Mouse (Mus musculus): Measurements from ENCODE around the gene Gas2.

Gas2 gene

GRCm38 (mm10) chr7:51986909-51987308 lies 125.1 kb downstream of the Gas2 start:
- H3K36me3 ChIP-seq (ENCODE audit: insufficient read depth, low read length), result no peaks in the 10 kb centered on the region
- no peaks in the 10 kb centered on the region for H3K4me1 ChIP-seq (replicated peaks; ENCODE audit: low read depth, low read length)
- no peaks in the 10 kb centered on the region for H3K27me3 ChIP-seq (ENCODE audit: insufficient read depth, low read length)
- H3K4me3 ChIP-seq (replicated peaks; ENCODE audit: low read length), result no peak overlapping the region
- TF ChIP-seq NANOG (IDR thresholded peaks at IDR 0.05; ENCODE audit: borderline replicate concordance, low read length) (no peak), CTCF (conservative IDR thresholded peaks at IDR 0.05; ENCODE audit: low read length) (no peak), POU5F1 (IDR thresholded peaks at IDR 0.05; ENCODE audit: borderline replicate concordance, low read length) (no peak)
- H3K9me3 ChIP-seq (ENCODE audit: low read length), result no peaks in the 10 kb centered on the region

DNA sequence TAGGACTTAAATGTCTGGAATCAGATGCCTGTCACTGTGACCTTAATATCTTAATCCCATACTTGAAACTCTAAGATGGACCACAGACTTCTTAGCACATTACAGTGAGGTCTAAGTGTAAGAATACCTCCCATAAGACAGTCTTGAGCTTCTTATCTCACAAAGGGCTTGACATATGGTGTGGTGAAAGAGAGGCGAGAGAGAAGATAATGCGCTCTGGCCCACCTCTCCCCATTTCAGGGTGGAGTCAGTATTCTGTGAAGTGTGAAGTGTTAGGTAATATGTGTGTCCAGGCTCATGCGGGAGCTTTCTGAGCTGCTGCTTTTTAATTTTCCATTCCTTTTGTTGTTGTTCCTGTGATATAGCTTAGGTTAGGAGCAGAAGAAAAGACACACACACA lies 129.2 kb downstream of the Gas2 start:
- H3K27me3 ChIP-seq (ENCODE audit: insufficient read depth, low read length), result no peaks in the 10 kb centered on the region
- no peak overlapping the region for H3K4me3 ChIP-seq (replicated peaks; ENCODE audit: low read length)
- H3K36me3 ChIP-seq (ENCODE audit: insufficient read depth, low read length), result no peaks in the 10 kb centered on the region
- no peaks in the 10 kb centered on the region for H3K4me1 ChIP-seq (replicated peaks; ENCODE audit: low read depth, low read length)
- H3K9me3 ChIP-seq (ENCODE audit: low read length), result no peaks in the 10 kb centered on the region
- TF ChIP-seq POU5F1 (IDR thresholded peaks at IDR 0.05; ENCODE audit: borderline replicate concordance, low read length) (no peak), CTCF (conservative IDR thresholded peaks at IDR 0.05; ENCODE audit: low read length) (no peak), NANOG (IDR thresholded peaks at IDR 0.05; ENCODE audit: borderline replicate concordance, low read length) (no peak)

DNA sequence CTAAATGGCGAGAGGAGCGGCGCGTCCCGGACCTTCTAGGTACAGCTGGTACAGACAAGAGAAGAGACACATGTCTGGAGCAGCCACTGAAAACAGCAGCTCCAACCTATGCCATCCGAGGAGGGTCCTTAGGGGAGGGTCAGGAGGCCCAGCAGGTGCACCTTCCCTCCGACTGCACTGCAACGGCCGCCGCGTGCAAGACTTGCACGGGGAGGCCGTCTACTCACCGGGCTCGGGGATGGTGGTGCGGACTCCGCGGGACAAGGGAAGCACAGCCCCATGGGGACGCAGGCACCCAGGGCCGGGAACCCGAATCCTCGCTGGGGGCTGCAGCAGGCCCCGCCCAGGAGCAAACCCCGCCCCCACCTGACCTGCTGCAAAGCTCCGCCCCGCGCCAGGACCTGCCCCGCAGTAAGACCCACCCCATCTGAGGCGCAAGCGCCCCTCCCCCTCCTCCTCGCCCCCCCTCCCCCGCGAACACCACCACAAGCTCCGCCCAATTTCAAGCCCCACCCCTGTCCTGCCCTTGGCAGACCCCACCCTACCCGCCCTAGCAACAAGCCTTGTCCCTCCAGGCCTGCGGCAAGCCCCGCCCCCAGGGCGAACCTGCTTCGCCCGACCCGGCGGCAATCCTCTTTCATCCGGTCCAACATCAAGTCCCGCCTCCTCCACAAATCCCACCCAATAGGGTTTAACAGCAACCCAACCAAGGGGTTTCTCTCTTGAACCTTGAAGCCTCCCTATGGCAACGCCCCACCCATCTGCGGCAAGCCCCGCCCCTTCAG lies 143.9 kb downstream of the Gas2 start, which contains the start of gene Svip:
Gene Svip (minus strand): TSS at position 508 of the 785 bp plus-strand sequence.
- H3K4me3 ChIP-seq (replicated peaks; ENCODE audit: low read length), result peak within 1 kb of the TSS; percentile 87
- TF ChIP-seq CTCF (conservative IDR thresholded peaks at IDR 0.05; ENCODE audit: low read length) (no peak), NANOG (IDR thresholded peaks at IDR 0.05; ENCODE audit: borderline replicate concordance, low read length) (no peak), POU5F1 (IDR thresholded peaks at IDR 0.05; ENCODE audit: borderline replicate concordance, low read length) (no peak)
- H3K9me3 ChIP-seq (ENCODE audit: low read length), result no peaks in the 10 kb centered on the region
- H3K27me3 ChIP-seq (ENCODE audit: insufficient read depth, low read length), result no peaks in the 10 kb centered on the region
- peaks cover 29% of the 10 kb centered on the region for H3K4me1 ChIP-seq (replicated peaks; ENCODE audit: low read depth, low read length)
- H3K36me3 ChIP-seq (ENCODE audit: insufficient read depth, low read length), result 0 out of 2 replicates have a peak, but pooled peaks cover 5% of the 10 kb centered on the region

DNA sequence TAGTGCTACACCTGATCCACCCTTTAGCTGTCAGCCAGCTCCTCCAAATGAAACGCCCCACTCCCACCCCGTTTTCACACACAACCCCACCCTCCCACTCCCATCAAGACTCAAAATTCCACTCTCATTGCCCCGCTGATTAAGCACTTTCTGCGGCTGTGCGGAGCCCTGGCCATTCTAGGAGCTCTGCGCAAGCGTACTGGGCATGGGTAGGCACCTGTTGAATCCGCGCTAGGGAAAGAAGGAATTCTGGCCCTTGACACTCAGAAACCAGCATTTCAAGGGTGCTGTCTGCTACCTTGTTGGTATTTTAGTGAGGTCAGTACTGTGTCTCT lies 144.4 kb downstream of the Gas2 start:
- peaks cover 29% of the 10 kb centered on the region for H3K4me1 ChIP-seq (replicated peaks; ENCODE audit: low read depth, low read length)
- H3K27me3 ChIP-seq (ENCODE audit: insufficient read depth, low read length), result no peaks in the 10 kb centered on the region
- H3K9me3 ChIP-seq (ENCODE audit: low read length), result no peaks in the 10 kb centered on the region
- TF ChIP-seq CTCF (conservative IDR thresholded peaks at IDR 0.05; ENCODE audit: low read length) (no peak), POU5F1 (IDR thresholded peaks at IDR 0.05; ENCODE audit: borderline replicate concordance, low read length) (no peak), NANOG (IDR thresholded peaks at IDR 0.05; ENCODE audit: borderline replicate concordance, low read length) (no peak)
- peak overlapping the region; percentile 74 for H3K4me3 ChIP-seq (replicated peaks; ENCODE audit: low read length)
- 0 out of 2 replicates have a peak, but pooled peaks cover 5% of the 10 kb centered on the region for H3K36me3 ChIP-seq (ENCODE audit: insufficient read depth, low read length)

GRCm38 (mm10) chr7:52007138-52007537 lies 145.3 kb downstream of the Gas2 start:
- no peaks in the 10 kb centered on the region for H3K9me3 ChIP-seq (ENCODE audit: low read length)
- H3K36me3 ChIP-seq (ENCODE audit: insufficient read depth, low read length), result 0 out of 2 replicates have a peak, but pooled peaks cover 4% of the 10 kb centered on the region
- H3K4me3 ChIP-seq (replicated peaks; ENCODE audit: low read length), result no peak overlapping the region
- H3K4me1 ChIP-seq (replicated peaks; ENCODE audit: low read depth, low read length), result peaks cover 27% of the 10 kb centered on the region
- TF ChIP-seq NANOG (IDR thresholded peaks at IDR 0.05; ENCODE audit: borderline replicate concordance, low read length) (no peak), POU5F1 (IDR thresholded peaks at IDR 0.05; ENCODE audit: borderline replicate concordance, low read length) (no peak), CTCF (conservative IDR thresholded peaks at IDR 0.05; ENCODE audit: low read length) (no peak)
- no peaks in the 10 kb centered on the region for H3K27me3 ChIP-seq (ENCODE audit: insufficient read depth, low read length)

DNA sequence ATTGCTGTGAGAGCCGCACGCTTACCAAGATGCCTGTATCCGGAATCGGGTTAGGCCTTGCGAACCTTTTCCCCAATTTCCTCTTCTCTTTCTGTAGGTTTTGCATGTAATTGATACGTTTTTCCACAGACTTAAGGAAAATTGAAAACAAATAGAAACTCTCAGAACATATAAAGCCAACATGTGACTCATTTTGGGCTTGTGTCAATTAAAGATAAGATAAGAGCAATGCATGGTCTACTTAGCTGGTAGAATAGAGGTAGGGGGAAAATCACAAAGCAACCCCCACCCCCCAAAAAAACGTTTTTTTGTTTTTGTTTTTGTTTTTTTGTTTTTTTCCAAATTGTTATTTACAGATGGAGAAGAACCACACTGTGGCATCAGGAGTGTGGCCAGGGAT lies 151.6 kb downstream of the Gas2 start:
- Histone ChIP-seq H3K36me3 (ENCODE audit: insufficient read depth, low read length) (no peaks in the 10 kb centered on the region), H3K4me3 (replicated peaks; ENCODE audit: low read length) (no peak overlapping the region), H3K27me3 (ENCODE audit: insufficient read depth, low read length) (no peaks in the 10 kb centered on the region), H3K4me1 (replicated peaks; ENCODE audit: low read depth, low read length) (no peaks in the 10 kb centered on the region), H3K9me3 (ENCODE audit: low read length) (no peaks in the 10 kb centered on the region)
- TF ChIP-seq CTCF (conservative IDR thresholded peaks at IDR 0.05; ENCODE audit: low read length) (no peak), NANOG (IDR thresholded peaks at IDR 0.05; ENCODE audit: borderline replicate concordance, low read length) (no peak)

DNA sequence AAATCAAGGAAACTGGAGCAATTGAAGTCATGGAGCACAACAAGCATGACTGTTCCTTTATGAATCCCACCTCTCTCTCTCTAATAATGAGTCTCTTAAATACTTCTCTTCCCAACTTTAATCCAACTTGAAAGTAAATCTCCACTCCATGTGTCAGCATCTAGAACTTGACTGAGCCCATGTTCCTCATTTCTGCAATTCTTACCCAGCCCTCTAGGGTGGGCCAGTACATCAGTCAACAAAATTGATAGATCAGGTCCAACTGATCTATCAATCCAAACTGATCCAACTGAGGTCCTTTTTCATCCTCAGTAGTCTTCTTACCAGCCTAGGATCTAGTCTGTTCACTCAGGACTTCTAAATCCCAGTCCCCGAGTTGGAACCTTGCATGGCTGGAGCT lies 153.4 kb downstream of the Gas2 start:
- Histone ChIP-seq H3K27me3 (ENCODE audit: insufficient read depth, low read length) (no peaks in the 10 kb centered on the region), H3K4me1 (replicated peaks; ENCODE audit: low read depth, low read length) (no peaks in the 10 kb centered on the region), H3K4me3 (replicated peaks; ENCODE audit: low read length) (no peak overlapping the region), H3K36me3 (ENCODE audit: insufficient read depth, low read length) (no peaks in the 10 kb centered on the region), H3K9me3 (ENCODE audit: low read length) (no peaks in the 10 kb centered on the region)
- TF ChIP-seq CTCF (conservative IDR thresholded peaks at IDR 0.05; ENCODE audit: low read length) (peak; percentile 11; the same call in 1 of the 2 replicates), NANOG (IDR thresholded peaks at IDR 0.05; ENCODE audit: borderline replicate concordance, low read length) (no peak)

DNA sequence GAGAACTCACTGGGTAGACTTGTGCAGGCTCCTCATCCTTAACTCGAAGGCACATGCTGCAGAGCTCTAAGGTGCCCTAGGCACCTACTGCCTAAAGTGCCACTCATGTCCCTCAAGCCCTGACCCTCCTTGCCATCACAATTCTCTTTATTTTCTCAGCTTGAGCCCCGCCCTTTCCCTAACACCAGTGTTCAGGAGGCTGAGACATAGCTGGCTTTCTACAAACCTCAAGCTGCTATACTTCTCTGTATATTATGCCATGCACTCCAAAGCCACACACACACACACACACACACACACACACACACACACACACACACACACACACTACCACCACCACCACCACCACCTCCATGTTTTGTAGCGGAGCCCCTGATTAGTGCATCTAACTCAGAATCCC lies 153.8 kb downstream of the Gas2 start, which contains the start of gene 1700015G11Rik:
Gene 1700015G11Rik (minus strand): TSS at position 101 of the 400 bp plus-strand sequence.
- Histone ChIP-seq H3K9me3 (ENCODE audit: low read length) (no peaks in the 10 kb centered on the region), H3K4me1 (replicated peaks; ENCODE audit: low read depth, low read length) (no peaks in the 10 kb centered on the region), H3K27me3 (ENCODE audit: insufficient read depth, low read length) (no peaks in the 10 kb centered on the region), H3K4me3 (replicated peaks; ENCODE audit: low read length) (no peak within 1 kb of the TSS), H3K36me3 (ENCODE audit: insufficient read depth, low read length) (no peaks in the 10 kb centered on the region)
- no peak for TF ChIP-seq NANOG (IDR thresholded peaks at IDR 0.05; ENCODE audit: borderline replicate concordance, low read length)

DNA sequence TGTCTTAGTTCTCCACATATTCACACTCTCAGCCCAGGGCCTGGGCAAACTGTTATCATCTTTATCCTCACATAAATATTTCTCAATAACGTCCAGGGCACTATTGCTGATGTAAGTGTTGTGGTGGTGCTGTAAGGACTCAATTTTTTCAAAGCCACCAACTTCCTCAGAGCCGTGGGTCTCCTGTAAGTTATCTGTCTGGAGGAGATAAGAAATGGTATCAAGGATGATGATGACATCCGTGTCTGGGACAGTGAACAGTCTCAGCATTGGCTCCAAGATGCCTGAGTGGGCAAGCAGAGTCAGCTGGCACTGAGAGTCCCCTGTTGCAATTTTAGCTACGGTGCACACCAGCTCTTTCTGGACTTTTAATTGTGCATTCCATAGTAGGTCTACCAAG lies 160.2 kb downstream of the Gas2 start:
- H3K4me3 ChIP-seq (replicated peaks; ENCODE audit: low read length), result no peak overlapping the region
- no peak for TF ChIP-seq NANOG (IDR thresholded peaks at IDR 0.05; ENCODE audit: borderline replicate concordance, low read length)
- H3K4me1 ChIP-seq (replicated peaks; ENCODE audit: low read depth, low read length), result no peaks in the 10 kb centered on the region
- H3K27me3 ChIP-seq (ENCODE audit: insufficient read depth, low read length), result no peaks in the 10 kb centered on the region
- H3K36me3 ChIP-seq (ENCODE audit: insufficient read depth, low read length), result no peaks in the 10 kb centered on the region
- no peaks in the 10 kb centered on the region for H3K9me3 ChIP-seq (ENCODE audit: low read length)

Data from E14TG2a.4 (cell line).